29 mouse cellular contexts compared by ENCODE assay signal in the genomic region with DNA sequence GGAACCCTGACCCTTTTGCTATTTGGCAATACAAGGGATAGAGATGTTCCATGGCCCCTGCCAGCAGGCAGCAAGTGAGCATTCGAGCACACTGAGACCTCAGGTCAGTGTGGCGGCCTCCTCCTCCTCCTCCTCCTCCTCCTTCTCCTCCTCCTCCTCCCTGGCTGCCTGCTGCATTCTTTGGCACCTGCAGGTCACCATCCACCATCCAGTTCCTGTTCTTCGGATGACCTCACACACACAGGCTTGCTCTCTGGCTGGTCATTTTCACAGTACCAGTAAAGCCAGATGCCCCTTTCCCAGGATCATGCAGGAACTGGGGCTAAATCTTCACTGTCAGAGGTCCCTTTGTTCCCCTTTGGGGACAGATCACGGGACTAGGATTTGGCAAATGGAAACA. TPM values are rescaled to one million over a fixed set of nuclear protein-coding genes. Genes with fewer than 3 reads are reported as not detected.
DNase-seq lines count a peak whose midpoint lies in the region; ATAC-seq and TF ChIP-seq lines count a peak whose summit lies in the region.
"Had no signal": no experiment of that assay in that cellular context is flagged by ENCODE, and none has a peak within 500 bp of the region (broad histone marks: within the 10 kb centered on the region; RNA-seq: fewer than 3 reads in every experiment).

No protein-coding gene starts in this region.

- no peaks in the 10 kb centered on the region for H3K4me1 ChIP-seq in heart, embryonic 11.5 days (ENCODE audit: control insufficient read depth, insufficient read depth, low read length)
- H3K4me1 ChIP-seq in testis, adult 2 months (ENCODE audit: control insufficient read depth, insufficient read depth, low read length): peaks cover 19% of the 10 kb centered on the region
- H3K4me1 ChIP-seq: embryonic facial prominence, embryonic 10.5 days; embryonic facial prominence, embryonic 13.5 days; forebrain, embryonic 12.5 days; forebrain, embryonic 15.5 days; heart, embryonic 13.5 days had no signal

- TF ChIP-seq POLR2A in testis, adult 2 months (IDR thresholded peaks at IDR 0.05; ENCODE audit: control insufficient read depth, low read depth, low read length): no peak

- ATAC-seq in heart, embryonic 11.5 days (replicated peaks; ENCODE audit: insufficient number of reproducible peaks, low FRiP score, low TSS enrichment): no peak
- ATAC-seq: CD4-positive, CD25-positive, alpha-beta regulatory T cell, adult 4 months; forebrain, embryonic 15.5 days; hindbrain, postnatal 0 days; inflammation-experienced regulatory T-cells, adult 6 months; intestine, embryonic 16.5 days; Patski had no signal

- H3K36me3 ChIP-seq in heart, embryonic 11.5 days (ENCODE audit: control insufficient read depth, insufficient read depth, low read length): peaks cover 55% of the 10 kb centered on the region
- no peaks in the 10 kb centered on the region for H3K36me3 ChIP-seq in testis, adult 2 months (ENCODE audit: control insufficient read depth, insufficient read depth, low read length)

- H3K4me2 ChIP-seq in heart, embryonic 11.5 days: no peak overlapping the region
- H3K4me2 ChIP-seq: embryonic facial prominence, embryonic 13.5 days; forebrain, embryonic 12.5 days; forebrain, embryonic 15.5 days; heart, embryonic 13.5 days; hindbrain, embryonic 14.5 days had no signal

- no peak overlapping the region for H3K9ac ChIP-seq in heart, embryonic 11.5 days (ENCODE audit: low read depth, low read length)
- H3K9ac ChIP-seq: forebrain, embryonic 12.5 days; forebrain, embryonic 15.5 days; hindbrain, embryonic 14.5 days had no signal

- no peak overlapping the region for H3K4me3 ChIP-seq in heart, embryonic 11.5 days (ENCODE audit: low read depth, low read length)
- 0 out of 2 replicates have a peak overlapping the region, but pooled peaks have one; percentile 4 for H3K4me3 ChIP-seq in testis, adult 2 months (ENCODE audit: control insufficient read depth, low read depth, low read length)
- H3K4me3 ChIP-seq: embryonic facial prominence, embryonic 10.5 days; embryonic facial prominence, embryonic 13.5 days; erythroblast, embryonic 14.5 days; forebrain, embryonic 12.5 days; forebrain, embryonic 15.5 days; heart, embryonic 13.5 days had no signal

- H3K27ac ChIP-seq in heart, embryonic 11.5 days (ENCODE audit: low read depth, low read length): 0 out of 2 replicates have a peak overlapping the region, but pooled peaks have one; percentile 15
- H3K27ac ChIP-seq in testis, adult 2 months (ENCODE audit: control insufficient read depth, insufficient read depth, low read depth, low read length): no peak overlapping the region
- H3K27ac ChIP-seq: embryonic facial prominence, embryonic 10.5 days; embryonic facial prominence, embryonic 13.5 days; forebrain, embryonic 12.5 days; forebrain, embryonic 15.5 days; heart, embryonic 13.5 days; hindbrain, embryonic 14.5 days; hindbrain, postnatal 0 days had no signal

- H3K9me3 ChIP-seq in heart, embryonic 11.5 days (replicated peaks; ENCODE audit: control insufficient read depth, low read length): no peaks in the 10 kb centered on the region
- H3K9me3 ChIP-seq: embryonic facial prominence, embryonic 10.5 days; embryonic facial prominence, embryonic 13.5 days; forebrain, embryonic 12.5 days; forebrain, embryonic 15.5 days; heart, embryonic 13.5 days had no signal

- no peaks in the 10 kb centered on the region for H3K27me3 ChIP-seq in heart, embryonic 11.5 days (ENCODE audit: control insufficient read depth, insufficient read depth, low read length)
- H3K27me3 ChIP-seq in testis, adult 2 months (ENCODE audit: control insufficient read depth, insufficient read depth, low read length): no peaks in the 10 kb centered on the region
- H3K27me3 ChIP-seq: embryonic facial prominence, embryonic 13.5 days; forebrain, embryonic 12.5 days; forebrain, embryonic 15.5 days; heart, embryonic 13.5 days; Patski had no signal

- WGBS in heart, embryonic 11.5 days (ENCODE audit: insufficient replicate concordance): 74% methylated on average over 4 of the region's 4 CpGs

- intact Hi-C loops in heart, postnatal 36 days (cut with DNase I): no loop called here

- TF ChIP-seq CTCF in testis, adult 2 months (IDR thresholded peaks at IDR 0.05; ENCODE audit: control insufficient read depth, insufficient read depth, insufficient replicate concordance, low read depth, low read length): no peak

- no peak for DNase-seq in heart, postnatal 36 days
- DNase-seq in testis, postnatal 10 days (ENCODE audit: low spot score): no peak
- DNase-seq in Muller cell, postnatal 12 days (ENCODE audit: inconsistent ontology term): peak; percentile 25
- DNase-seq in frontal cortex, adult 2 months (ENCODE audit: extremely low spot score in 1 of 2, low spot score in 1 of 2): no peak
- DNase-seq: adrenal gland, postnatal 10 days; adrenal gland, postnatal 36 days; cerebellum, adult 11 months; cerebellum, adult 2 months; cerebellum, adult 9-11 months; cerebellum, postnatal 25 days; embryo, embryonic 11 days; gastrocnemius, postnatal 10 days; kidney, adult 18-20 months had no signal

RNA-seq across cellular contexts. Expression of gene Adcy6, which starts 18.5 kb away (rescaled TPM):
- 24.5 and 34.8 TPM in 2 replicates for polyA plus RNA-seq in heart, embryonic 11.5 days (2014; fragmentation: Nextera tagmentation; extraction: Ambion mirVana)
- total RNA-seq in heart, postnatal 36 days (2021): 100 to 1,000 TPM; 207 TPM
- polyA plus RNA-seq in testis, adult 2 months (2012; rRNA removed): 15.0 and 18.8 TPM in 2 replicates
- polyA plus RNA-seq in frontal cortex, adult 2 months (2012; rRNA removed): 40.3 and 45.6 TPM in 2 replicates

RNA-seq across cellular contexts. Expression of gene 4930415O20Rik, which starts 20.6 kb away (rescaled TPM):
- polyA plus RNA-seq in heart, embryonic 11.5 days (2014; fragmentation: Nextera tagmentation; extraction: Ambion mirVana): 0.73 and 1.0 TPM in 2 replicates
- total RNA-seq in heart, postnatal 36 days (2021): 1 to 10 TPM; 1.6 TPM
- 88.1 and 104 TPM in 2 replicates for polyA plus RNA-seq in testis, adult 2 months (2012; rRNA removed)
- 0.34 TPM in 1 of 2 replicates, not detected in the other for polyA plus RNA-seq in frontal cortex, adult 2 months (2012; rRNA removed)
- total RNA-seq: common myeloid progenitor, adult 5-6 weeks; gastrocnemius, postnatal 10 days; hindbrain, postnatal 0 days had no signal
- polyA plus RNA-seq: CD4-positive, CD25-positive, alpha-beta regulatory T cell, adult 4 months; cerebellum, adult 2 months; embryonic facial prominence, embryonic 10.5 days; embryonic facial prominence, embryonic 13.5 days; erythroblast, embryonic 14.5 days; forebrain, embryonic 12.5 days; hindbrain, embryonic 11.5 days; hindbrain, embryonic 14.5 days; hindbrain, postnatal 0 days; inflammation-experienced regulatory T-cells, adult 6 months had no signal

RNA-seq across cellular contexts. Expression of gene Ccnt1, which starts 20.7 kb away (rescaled TPM):
- polyA plus RNA-seq in heart, embryonic 11.5 days (2014; fragmentation: Nextera tagmentation; extraction: Ambion mirVana): 38.1 and 42.3 TPM in 2 replicates
- total RNA-seq in heart, postnatal 36 days (2021): 10 to 100 TPM; 27.6 to 32.1 TPM
- polyA plus RNA-seq in testis, adult 2 months (2012; rRNA removed): 11.4 and 15.1 TPM in 2 replicates
- polyA plus RNA-seq in frontal cortex, adult 2 months (2012; rRNA removed): 18.8 and 21.1 TPM in 2 replicates

RNA-seq across cellular contexts. Expression of gene Cacnb3, which starts 39.2 kb away (rescaled TPM):
- polyA plus RNA-seq in heart, embryonic 11.5 days (2014; fragmentation: Nextera tagmentation; extraction: Ambion mirVana): 9.8 and 9.9 TPM in 2 replicates
- 1 to 10 TPM; 3.3 to 4.0 TPM for total RNA-seq in heart, postnatal 36 days (2021)
- 3.1 and 3.2 TPM in 2 replicates for polyA plus RNA-seq in testis, adult 2 months (2012; rRNA removed)
- 377 and 417 TPM in 2 replicates for polyA plus RNA-seq in frontal cortex, adult 2 months (2012; rRNA removed)
- total RNA-seq: common myeloid progenitor, adult 5-6 weeks had no signal
- polyA plus RNA-seq: CD4-positive, CD25-positive, alpha-beta regulatory T cell, adult 4 months; erythroblast, embryonic 14.5 days had no signal

RNA-seq across cellular contexts. Expression of gene Kansl2, which starts 57.3 kb away (rescaled TPM):
- 75.9 and 77.5 TPM in 2 replicates for polyA plus RNA-seq in heart, embryonic 11.5 days (2014; fragmentation: Nextera tagmentation; extraction: Ambion mirVana)
- 10 to 100 TPM; 75.0 to 79.4 TPM for total RNA-seq in heart, postnatal 36 days (2021)
- 19.8 and 20.1 TPM in 2 replicates for polyA plus RNA-seq in testis, adult 2 months (2012; rRNA removed)
- 54.4 and 56.4 TPM in 2 replicates for polyA plus RNA-seq in frontal cortex, adult 2 months (2012; rRNA removed)

Comparison
In these comparisons a context has a peak if more than half of its experiments do, and no peak if none do; other contexts are left out.
1. RNA of gene 4930415O20Rik, which starts 20.6 kb away (polyA plus RNA-seq): 88.1 to 104 TPM in testis, adult 2 months; 0.73 to 1.0 TPM in heart, embryonic 11.5 days and 0.34 TPM in frontal cortex, adult 2 months; every median in the first group is over 10 times any median in the second.